Mouse (Mus musculus) bone marrow, adult 2 months (tissue): ENCODE results near the gene Olfr427.

Experiments
- CTCF ChIP-seq: fragments of 200-500 bp; IDR thresholded peaks from 2 replicates; pipeline ENCODE4 v1.5.1; 2011; ENCODE audit warnings: low read length, control low read depth; ENCODE audit not compliant: control insufficient read depth, insufficient read depth
- POLR2A ChIP-seq: fragments of 200-500 bp; IDR thresholded peaks from 2 replicates; pipeline ENCODE4 v1.6.1; 2011; ENCODE audit warnings: low read depth, mild to moderate bottlenecking, control low read depth, low read length, borderline replicate concordance; ENCODE audit not compliant: control insufficient read depth

DNA sequence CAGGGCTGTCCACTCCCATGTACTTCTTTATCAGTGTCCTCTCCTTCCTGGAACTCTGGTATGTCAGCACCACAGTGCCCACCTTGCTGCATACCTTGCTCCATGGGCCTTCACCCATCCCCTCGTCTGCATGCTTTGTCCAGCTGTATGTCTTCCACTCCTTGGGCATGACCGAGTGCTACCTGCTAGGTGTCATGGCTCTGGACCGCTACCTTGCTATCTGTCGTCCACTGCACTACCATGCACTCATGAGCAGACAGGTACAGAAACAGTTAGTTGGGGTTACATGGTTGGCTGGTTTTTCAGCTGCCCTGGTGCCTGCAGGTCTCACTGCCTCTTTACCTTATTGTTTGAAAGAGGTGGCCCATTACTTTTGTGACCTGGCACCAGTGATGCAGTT, 46.2 kb upstream of the Olfr427 start:
- no peak for TF ChIP-seq CTCF
- no peak for TF ChIP-seq POLR2A
